Mouse (Mus musculus) cerebellum, postnatal 10 days (tissue): ENCODE data around the gene Hexim2.
A peak's percentile ranks its signal among the peaks of the same experiment; 100 is the strongest.

Experiments
- DNase-seq, 2 experiments: peaks; one replicate each; pipeline ENCODE4 v3.0.0; 2021; ENCODE audit warnings: mixed read lengths in 2 of 2

The Hexim2 gene

GRCm38 (mm10) chr11:103174411-103174832 lies 42.2 kb downstream of the Hexim2 start:
- no peak for DNase-seq

GRCm38 (mm10) chr11:103174891-103175391 lies 42.7 kb downstream of the Hexim2 start:
- no peak for DNase-seq

GRCm38 (mm10) chr11:103175688-103176442 lies 43.6 kb downstream of the Hexim2 start:
- DNase-seq = no peak

DNA sequence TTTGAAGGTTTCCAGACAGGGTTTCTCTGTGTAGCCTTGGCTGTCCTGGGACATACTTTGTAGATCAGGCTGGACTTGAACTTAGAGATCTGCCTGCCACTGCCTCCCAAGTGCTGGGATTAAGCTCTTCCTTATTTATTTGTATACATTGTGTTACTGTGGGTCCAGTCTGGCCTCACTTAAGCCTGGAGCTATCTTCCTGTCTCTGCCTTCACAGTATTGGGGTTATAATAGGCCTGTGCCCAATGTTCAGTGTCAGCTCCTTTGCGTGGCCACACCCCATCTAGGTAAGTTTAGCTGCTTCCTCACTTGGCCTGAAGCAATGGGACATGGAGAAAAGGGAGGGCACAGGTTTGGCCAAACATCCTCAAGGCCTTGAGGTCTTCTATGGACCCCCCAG lies 44.3 kb downstream of the Hexim2 start:
- no peak for DNase-seq

DNA sequence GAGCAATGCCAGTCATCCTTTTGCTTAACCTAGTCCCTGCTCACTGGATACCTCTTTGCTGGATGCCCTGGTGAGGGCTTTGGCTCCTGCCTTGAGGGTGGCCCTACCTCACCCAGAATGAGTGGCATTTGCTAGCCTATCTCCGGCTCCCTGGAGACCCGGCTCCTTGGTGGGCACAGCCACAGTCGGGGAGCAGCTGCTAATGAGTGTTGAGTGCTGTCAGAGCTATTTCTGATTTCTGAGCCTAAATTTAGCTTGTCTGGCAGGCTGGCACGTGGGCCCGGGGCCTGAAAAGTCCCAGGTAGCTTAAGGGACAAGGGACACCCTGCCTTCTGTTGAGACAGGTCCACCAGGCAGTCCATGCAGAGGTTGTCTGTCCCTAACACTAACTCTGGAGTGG lies 45.0 kb downstream of the Hexim2 start:
- no peak for DNase-seq

- no peak for DNase-seq
Observed at GRCm38 (mm10) chr11:103177815-103178485, 45.7 kb downstream of the Hexim2 start.

DNA sequence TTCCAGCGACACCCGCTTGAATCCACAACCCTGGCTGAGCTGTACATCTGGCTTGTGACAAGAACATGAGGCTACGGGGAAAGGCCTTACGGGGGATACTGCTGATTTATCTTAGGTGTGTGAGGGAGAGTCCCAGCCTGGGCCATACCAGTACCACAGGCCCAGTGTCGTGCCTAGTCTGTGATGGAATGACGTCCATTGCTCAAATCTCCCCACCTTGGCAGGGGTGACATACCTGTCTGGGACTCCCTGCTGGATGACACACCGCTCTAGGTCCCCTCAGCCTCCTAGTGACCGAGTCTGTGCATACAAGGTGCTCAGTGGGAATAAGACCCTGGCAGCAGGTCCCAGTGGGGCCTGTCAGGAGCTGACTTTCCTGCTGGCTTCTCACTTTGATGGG lies 46.5 kb downstream of the Hexim2 start:
- DNase-seq = no peak

GRCm38 (mm10) chr11:103180426-103180825 lies 48.2 kb downstream of the Hexim2 start:
- no peak for DNase-seq

GRCm38 (mm10) chr11:103181349-103181748 lies 49.1 kb downstream of the Hexim2 start:
- no peak for DNase-seq

GRCm38 (mm10) chr11:103181911-103182310 lies 49.7 kb downstream of the Hexim2 start:
- DNase-seq = no peak

- DNase-seq = peak; percentile 75 to 82
Observed at GRCm38 (mm10) chr11:103184891-103185290, 52.7 kb downstream of the Hexim2 start.
